Mouse (Mus musculus) E14TG2a.4 (cell line): ENCODE data around the gene Lrrc61.

Source experiments
- CTCF ChIP-seq: conservative IDR thresholded peaks from 2 replicates; pipeline ENCODE4 v1.5.1; 2014; ENCODE audit warnings: low read length
- POU5F1 ChIP-seq: IDR thresholded peaks from 2 replicates; pipeline ENCODE4 v1.6.1; 2014; ENCODE audit warnings: low read length, borderline replicate concordance

DNA sequence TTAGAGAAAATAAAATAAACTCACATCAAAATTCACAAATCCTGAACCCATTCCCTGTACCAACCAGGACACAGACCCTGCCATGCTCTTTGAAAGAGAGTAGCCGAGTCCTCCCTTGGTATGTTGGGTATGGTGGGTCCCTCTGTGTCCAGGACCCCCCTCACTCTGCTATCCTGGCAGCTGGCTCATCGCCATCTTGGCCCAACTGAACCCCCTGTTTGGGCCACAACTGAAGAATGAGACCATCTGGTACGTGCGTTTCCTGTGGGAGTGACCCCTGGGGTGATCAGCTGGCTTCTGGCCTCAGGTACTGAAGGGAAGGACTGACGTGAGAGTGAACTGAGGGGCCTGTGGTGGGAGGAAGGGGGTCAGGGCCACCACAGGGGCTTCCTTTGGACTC, 14.7 kb upstream of the Lrrc61 start:
- TF ChIP-seq CTCF = no peak
- TF ChIP-seq POU5F1 = no peak
